Mouse (Mus musculus): ENCODE measurements around the gene Samsn1. TPM values are rescaled to one million over a fixed set of nuclear protein-coding genes. Genes with fewer than 3 reads are reported as not detected.

The Samsn1 gene
- polyA plus RNA-seq, 1 experiment from 2014 or later: 8.1 TPM

DNA sequence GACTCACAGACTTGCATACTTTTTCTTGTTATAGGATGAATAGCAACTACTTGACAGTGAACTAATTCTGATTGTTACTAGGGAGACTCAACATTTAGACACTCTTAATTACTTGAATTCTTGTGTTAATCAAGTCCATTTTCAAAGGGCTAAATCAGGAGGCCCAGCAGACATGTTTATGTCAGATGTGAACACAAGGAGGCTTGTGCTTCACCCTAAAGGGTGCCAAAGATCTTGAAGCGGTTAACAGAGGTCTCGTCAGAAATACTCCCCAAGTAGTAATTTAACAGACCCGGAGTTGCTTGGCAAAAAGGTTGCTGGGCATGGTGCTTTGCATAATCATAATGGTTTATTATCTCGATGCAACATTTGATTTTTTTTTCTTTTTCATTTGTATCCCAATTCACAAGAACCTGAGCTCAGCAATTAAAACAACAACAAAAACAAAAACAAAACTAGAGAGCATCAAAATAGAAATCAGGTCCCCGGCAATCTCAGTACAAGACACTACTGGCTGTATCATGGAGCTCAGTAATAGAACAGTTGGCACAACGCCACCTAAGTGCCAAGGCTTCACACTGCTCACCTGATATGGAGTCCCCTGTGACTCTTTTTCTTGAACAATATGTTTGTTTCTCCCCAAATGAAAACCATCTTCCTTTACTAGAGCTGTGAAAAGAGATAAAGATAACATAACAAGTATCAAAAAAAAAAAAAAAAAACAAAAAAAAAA lies 51.6 kb downstream of the Samsn1 start:
- no peak for ATAC-seq (ENCODE audit: low read depth)
- WGBS (ENCODE audit: insufficient replicate concordance): 67% methylated on average over 6 of the region's 6 CpGs
- H3K36me3 ChIP-seq (ENCODE audit: control insufficient read depth, insufficient read depth): no peaks in the 10 kb centered on the region

DNA sequence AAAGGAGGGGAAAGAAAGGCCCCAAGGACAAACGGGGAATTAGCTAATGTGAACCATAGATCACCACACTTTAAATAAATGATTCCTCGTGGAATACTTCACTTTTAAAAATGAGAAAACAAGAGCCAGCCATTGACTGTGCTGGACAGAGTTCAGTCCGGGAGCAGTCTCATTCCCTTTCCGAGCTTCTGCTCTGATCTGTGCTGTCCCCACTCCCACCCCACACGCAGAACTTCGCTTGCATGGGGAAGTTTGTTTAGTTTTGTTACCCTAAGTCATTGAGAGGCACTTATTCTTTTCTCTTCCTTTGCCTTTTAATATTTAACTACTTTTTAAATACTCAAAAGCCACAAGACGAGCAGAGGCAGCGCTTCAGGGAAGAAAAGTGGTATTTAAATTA lies 60.1 kb downstream of the Samsn1 start:
- no peak overlapping the region for H3K27ac ChIP-seq (ENCODE audit: low read length)
- WGBS (ENCODE audit: insufficient replicate concordance): 63% methylated on average over 8 of the region's 8 CpGs
- no peak for ATAC-seq (ENCODE audit: low read depth)
- H3K4me2 ChIP-seq (ENCODE audit: low read depth, low read length): no peak overlapping the region
- H3K4me1 ChIP-seq (ENCODE audit: control insufficient read depth, low read depth, low read length): no peaks in the 10 kb centered on the region
- no peaks in the 10 kb centered on the region for H3K9me3 ChIP-seq (replicated peaks; ENCODE audit: control insufficient read depth, low read length)
- H3K9ac ChIP-seq (ENCODE audit: low read depth, low read length): no peak overlapping the region
- H3K4me3 ChIP-seq (ENCODE audit: low read depth, low read length): no peak overlapping the region
- no peaks in the 10 kb centered on the region for H3K36me3 ChIP-seq (ENCODE audit: control insufficient read depth, insufficient read depth)
- no peaks in the 10 kb centered on the region for H3K27me3 ChIP-seq (ENCODE audit: control insufficient read depth, insufficient read depth, low read depth, low read length)

More for the DNA sequence above, 51.6 kb downstream of the Samsn1 start:
- Histone ChIP-seq H3K4me1 (ENCODE audit: control insufficient read depth, low read depth, low read length) (no peaks in the 10 kb centered on the region), H3K4me2 (ENCODE audit: low read depth, low read length) (no peak overlapping the region), H3K9me3 (replicated peaks; ENCODE audit: control insufficient read depth, low read length) (no peaks in the 10 kb centered on the region), H3K9ac (ENCODE audit: low read depth, low read length) (no peak overlapping the region), H3K27ac (ENCODE audit: low read length) (no peak overlapping the region), H3K27me3 (ENCODE audit: control insufficient read depth, insufficient read depth, low read depth, low read length) (no peaks in the 10 kb centered on the region), H3K4me3 (ENCODE audit: low read depth, low read length) (no peak overlapping the region)

DNA sequence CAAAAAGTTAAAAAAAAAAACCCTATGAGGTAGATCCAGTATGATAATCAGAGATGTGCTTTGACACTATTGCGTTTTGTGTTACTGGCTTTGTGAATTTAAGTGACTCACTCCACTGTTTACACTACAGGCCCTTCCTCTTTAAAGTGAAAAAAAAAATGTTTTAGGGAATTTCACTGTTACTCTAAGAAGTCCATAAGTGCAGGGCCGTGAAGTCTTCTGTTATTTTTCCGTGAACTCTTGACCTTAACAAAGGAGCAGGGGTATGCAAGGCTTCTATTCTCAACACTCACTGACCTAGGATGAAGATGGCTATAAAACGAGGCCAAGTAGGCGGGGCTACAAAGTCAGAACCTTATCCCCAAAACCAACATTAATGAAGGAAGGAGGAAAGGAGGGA lies 60.6 kb downstream of the Samsn1 start:
- no peak overlapping the region for H3K4me2 ChIP-seq (ENCODE audit: low read depth, low read length)
- no peaks in the 10 kb centered on the region for H3K36me3 ChIP-seq (ENCODE audit: control insufficient read depth, insufficient read depth)
- no peaks in the 10 kb centered on the region for H3K9me3 ChIP-seq (replicated peaks; ENCODE audit: control insufficient read depth, low read length)
- ATAC-seq (ENCODE audit: low read depth): 0 out of 2 replicates have a peak, but pooled peaks have one; percentile 16
- WGBS (ENCODE audit: insufficient replicate concordance): 67% methylated on average over 5 of the region's 5 CpGs
- no peaks in the 10 kb centered on the region for H3K4me1 ChIP-seq (ENCODE audit: control insufficient read depth, low read depth, low read length)
- no peaks in the 10 kb centered on the region for H3K27me3 ChIP-seq (ENCODE audit: control insufficient read depth, insufficient read depth, low read depth, low read length)
- no peak overlapping the region for H3K27ac ChIP-seq (ENCODE audit: low read length)
- H3K9ac ChIP-seq (ENCODE audit: low read depth, low read length): no peak overlapping the region
- no peak overlapping the region for H3K4me3 ChIP-seq (ENCODE audit: low read depth, low read length)

DNA sequence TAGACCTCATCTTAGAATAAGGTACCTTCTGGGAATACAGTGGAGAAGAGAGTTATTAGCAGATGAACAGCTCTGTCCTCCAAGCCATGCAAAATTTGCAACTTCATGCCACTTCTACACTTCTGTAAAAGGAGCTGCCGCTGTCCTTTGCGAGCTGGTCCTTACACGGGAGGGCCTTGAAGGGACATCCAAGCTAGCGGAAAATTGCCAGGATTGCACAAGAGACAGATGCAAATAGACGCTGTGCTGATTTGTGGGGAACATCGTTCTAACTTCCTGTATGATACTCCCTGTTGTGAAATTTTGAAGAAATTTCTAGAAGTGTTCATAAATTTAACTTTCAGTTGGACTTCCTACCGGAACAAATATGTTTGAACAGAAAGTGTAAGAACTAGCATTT lies 61.0 kb downstream of the Samsn1 start:
- no peaks in the 10 kb centered on the region for H3K4me1 ChIP-seq (ENCODE audit: control insufficient read depth, low read depth, low read length)
- H3K9me3 ChIP-seq (replicated peaks; ENCODE audit: control insufficient read depth, low read length): no peaks in the 10 kb centered on the region
- no peaks in the 10 kb centered on the region for H3K36me3 ChIP-seq (ENCODE audit: control insufficient read depth, insufficient read depth)
- H3K27me3 ChIP-seq (ENCODE audit: control insufficient read depth, insufficient read depth, low read depth, low read length): no peaks in the 10 kb centered on the region
- peak; percentile 71 for ATAC-seq (ENCODE audit: low read depth)
- no peak overlapping the region for H3K9ac ChIP-seq (ENCODE audit: low read depth, low read length)
- 63% methylated on average over 7 of the region's 7 CpGs for WGBS (ENCODE audit: insufficient replicate concordance)
- H3K27ac ChIP-seq (ENCODE audit: low read length): no peak overlapping the region
- no peak overlapping the region for H3K4me2 ChIP-seq (ENCODE audit: low read depth, low read length)
- no peak overlapping the region for H3K4me3 ChIP-seq (ENCODE audit: low read depth, low read length)

DNA sequence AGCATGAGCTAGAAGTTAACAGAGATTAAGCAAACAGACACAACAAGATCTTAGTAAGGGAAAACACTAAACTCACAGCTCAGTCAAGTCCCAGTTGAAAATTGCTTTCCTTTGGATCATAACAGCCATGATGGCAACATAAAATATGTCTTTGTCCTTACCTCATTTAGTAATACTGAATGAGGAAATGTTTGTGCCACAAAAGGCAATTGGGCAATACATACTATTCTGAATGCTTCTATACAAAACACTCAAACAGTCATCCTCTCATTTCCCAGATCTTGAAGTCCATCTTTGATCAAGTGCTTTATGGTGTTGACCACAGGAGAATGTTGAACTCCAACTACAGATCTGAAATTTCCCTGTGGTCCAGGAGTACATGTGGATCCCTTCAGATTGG lies 88.7 kb downstream of the Samsn1 start:
- no peaks in the 10 kb centered on the region for H3K9me3 ChIP-seq (replicated peaks; ENCODE audit: control insufficient read depth, low read length)
- no peaks in the 10 kb centered on the region for H3K36me3 ChIP-seq (ENCODE audit: control insufficient read depth, insufficient read depth)
- no peaks in the 10 kb centered on the region for H3K27me3 ChIP-seq (ENCODE audit: control insufficient read depth, insufficient read depth, low read depth, low read length)
- no peak for ATAC-seq (ENCODE audit: low read depth)
- H3K4me2 ChIP-seq (ENCODE audit: low read depth, low read length): no peak overlapping the region
- H3K27ac ChIP-seq (ENCODE audit: low read length): no peak overlapping the region
- H3K4me1 ChIP-seq (ENCODE audit: control insufficient read depth, low read depth, low read length): no peaks in the 10 kb centered on the region
- H3K4me3 ChIP-seq (ENCODE audit: low read depth, low read length): no peak overlapping the region
- H3K9ac ChIP-seq (ENCODE audit: low read depth, low read length): no peak overlapping the region

DNA sequence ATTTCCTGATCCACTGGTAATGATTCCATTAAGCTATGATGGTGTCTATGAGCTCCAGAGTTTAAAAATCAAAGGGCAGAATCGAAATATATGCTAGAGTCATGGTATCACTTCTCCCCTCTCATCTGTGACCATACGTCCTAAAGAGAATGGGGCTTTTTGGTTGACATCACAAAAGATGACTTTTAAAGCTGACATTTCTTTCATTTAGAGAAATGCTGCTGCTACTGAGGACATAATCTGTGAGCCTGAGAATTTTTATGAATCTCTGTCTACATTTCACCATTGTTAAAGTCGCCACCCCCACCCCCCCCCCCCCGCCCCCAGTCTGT lies 91.9 kb downstream of the Samsn1 start:
- H3K4me3 ChIP-seq (ENCODE audit: low read depth, low read length): no peak overlapping the region
- H3K27me3 ChIP-seq (ENCODE audit: control insufficient read depth, insufficient read depth, low read depth, low read length): no peaks in the 10 kb centered on the region
- H3K9me3 ChIP-seq (replicated peaks; ENCODE audit: control insufficient read depth, low read length): no peaks in the 10 kb centered on the region
- no peak overlapping the region for H3K27ac ChIP-seq (ENCODE audit: low read length)
- 68% methylated on average over 4 of the region's 4 CpGs for WGBS (ENCODE audit: insufficient replicate concordance)
- no peaks in the 10 kb centered on the region for H3K4me1 ChIP-seq (ENCODE audit: control insufficient read depth, low read depth, low read length)
- no peaks in the 10 kb centered on the region for H3K36me3 ChIP-seq (ENCODE audit: control insufficient read depth, insufficient read depth)
- no peak for ATAC-seq (ENCODE audit: low read depth)
- no peak overlapping the region for H3K9ac ChIP-seq (ENCODE audit: low read depth, low read length)
- H3K4me2 ChIP-seq (ENCODE audit: low read depth, low read length): no peak overlapping the region

DNA sequence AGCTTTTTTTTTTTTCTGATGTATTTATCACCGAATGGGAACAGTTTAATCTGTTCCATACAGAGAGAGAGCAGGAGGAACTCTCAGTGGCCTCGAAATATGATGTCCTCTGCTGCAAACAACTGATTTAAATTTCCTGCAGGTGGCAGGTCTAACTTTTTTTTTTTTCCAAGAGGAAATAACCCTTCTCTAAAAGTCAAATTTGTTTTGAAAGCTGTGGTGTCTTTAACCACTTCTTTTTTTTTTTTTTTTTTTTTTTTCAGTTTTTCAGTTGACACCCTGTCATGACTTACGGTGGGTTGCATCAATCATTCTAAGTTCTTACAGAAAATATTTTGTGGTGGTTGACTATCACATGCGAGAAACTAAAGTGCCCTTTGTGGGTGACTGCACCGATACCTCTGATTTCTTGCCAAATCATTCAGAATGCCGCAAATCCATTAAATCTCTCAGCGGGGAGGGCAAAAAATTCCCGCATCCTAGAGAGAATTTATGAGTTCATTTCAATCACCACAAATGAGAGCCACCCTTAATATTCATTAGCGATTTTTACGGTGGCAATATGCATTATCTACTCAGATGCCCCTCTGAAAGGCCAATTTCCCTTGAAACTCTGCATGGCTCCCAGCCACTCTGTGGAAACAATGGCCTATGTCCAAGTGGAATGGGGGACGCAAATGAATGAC lies 92.4 kb downstream of the Samsn1 start:
- no peaks in the 10 kb centered on the region for H3K36me3 ChIP-seq (ENCODE audit: control insufficient read depth, insufficient read depth)
- H3K27ac ChIP-seq (ENCODE audit: low read length): no peak overlapping the region
- no peak overlapping the region for H3K4me2 ChIP-seq (ENCODE audit: low read depth, low read length)
- no peak overlapping the region for H3K4me3 ChIP-seq (ENCODE audit: low read depth, low read length)
- H3K9me3 ChIP-seq (replicated peaks; ENCODE audit: control insufficient read depth, low read length): no peaks in the 10 kb centered on the region
- no peaks in the 10 kb centered on the region for H3K27me3 ChIP-seq (ENCODE audit: control insufficient read depth, insufficient read depth, low read depth, low read length)
- H3K9ac ChIP-seq (ENCODE audit: low read depth, low read length): no peak overlapping the region
- ATAC-seq (ENCODE audit: low read depth): no peak
- no peaks in the 10 kb centered on the region for H3K4me1 ChIP-seq (ENCODE audit: control insufficient read depth, low read depth, low read length)
- WGBS (ENCODE audit: insufficient replicate concordance): 40% methylated on average over 11 of the region's 11 CpGs

DNA sequence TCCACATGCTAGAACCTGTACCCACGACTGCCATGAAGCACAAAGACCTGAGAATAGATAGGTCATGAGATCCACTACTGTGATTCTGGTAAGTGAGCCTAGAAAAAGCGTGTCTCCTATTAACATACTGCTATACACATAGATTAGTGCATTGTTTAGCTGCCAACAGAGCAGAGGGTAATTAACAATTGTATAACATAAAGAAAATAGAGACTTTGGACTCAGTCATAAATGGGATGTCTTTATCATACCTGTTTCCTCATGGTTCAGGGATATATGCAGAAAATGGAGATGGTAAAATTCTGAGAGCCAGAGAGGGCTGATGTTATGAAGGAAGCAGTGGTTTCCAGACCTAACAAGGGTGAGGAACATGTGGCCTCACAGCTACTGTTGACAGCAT lies 95.6 kb downstream of the Samsn1 start:
- Histone ChIP-seq H3K27me3 (ENCODE audit: control insufficient read depth, insufficient read depth, low read depth, low read length) (no peaks in the 10 kb centered on the region), H3K4me3 (ENCODE audit: low read depth, low read length) (no peak overlapping the region), H3K27ac (ENCODE audit: low read length) (no peak overlapping the region), H3K4me2 (ENCODE audit: low read depth, low read length) (no peak overlapping the region), H3K36me3 (ENCODE audit: control insufficient read depth, insufficient read depth) (no peaks in the 10 kb centered on the region), H3K9me3 (replicated peaks; ENCODE audit: control insufficient read depth, low read length) (no peaks in the 10 kb centered on the region), H3K4me1 (ENCODE audit: control insufficient read depth, low read depth, low read length) (no peaks in the 10 kb centered on the region), H3K9ac (ENCODE audit: low read depth, low read length) (no peak overlapping the region)
- 55% methylated on average over 2 of the region's 2 CpGs for WGBS (ENCODE audit: insufficient replicate concordance)
- no peak for ATAC-seq (ENCODE audit: low read depth)

DNA sequence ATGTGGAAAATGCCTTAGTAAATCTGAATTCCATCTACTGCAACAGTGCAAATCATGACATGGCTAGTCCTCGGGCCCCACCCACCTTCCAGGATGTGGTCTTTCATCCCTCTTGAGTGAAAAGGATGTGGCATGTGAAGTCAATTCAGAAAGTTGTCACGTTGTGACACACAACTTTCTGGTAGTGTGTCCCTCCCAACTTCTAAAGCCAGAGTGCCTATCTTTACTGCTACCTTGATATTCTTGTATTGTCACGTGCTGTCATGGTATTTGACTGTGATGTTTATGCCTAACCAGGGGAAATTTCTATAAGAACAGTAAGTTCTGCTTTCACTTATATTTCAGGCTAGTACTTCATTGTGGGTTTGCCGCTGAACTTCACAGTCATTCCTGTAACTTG lies 101.2 kb downstream of the Samsn1 start:
- peaks cover 10% of the 10 kb centered on the region for H3K4me1 ChIP-seq (ENCODE audit: control insufficient read depth, low read depth, low read length)
- no peaks in the 10 kb centered on the region for H3K36me3 ChIP-seq (ENCODE audit: control insufficient read depth, insufficient read depth)
- no peak overlapping the region for H3K4me3 ChIP-seq (ENCODE audit: low read depth, low read length)
- no peaks in the 10 kb centered on the region for H3K9me3 ChIP-seq (replicated peaks; ENCODE audit: control insufficient read depth, low read length)
- H3K27me3 ChIP-seq (ENCODE audit: control insufficient read depth, insufficient read depth, low read depth, low read length): no peaks in the 10 kb centered on the region
- H3K27ac ChIP-seq (ENCODE audit: low read length): no peak overlapping the region
- 47% methylated on average over 4 of the region's 4 CpGs for WGBS (ENCODE audit: insufficient replicate concordance)
- H3K9ac ChIP-seq (ENCODE audit: low read depth, low read length): no peak overlapping the region
- ATAC-seq (ENCODE audit: low read depth): no peak
- no peak overlapping the region for H3K4me2 ChIP-seq (ENCODE audit: low read depth, low read length)
